Mouse (Mus musculus): ENCODE results near the gene Gm20388.

GRCm38 (mm10) chr8:123408586-123409544, 3498.2 kb downstream of the Gm20388 start:
- TF ChIP-seq ZC3H11A (IDR thresholded peaks at IDR 0.05; ENCODE audit: borderline replicate concordance, low read depth, low read length) (no peak), HCFC1 (IDR thresholded peaks at IDR 0.05; ENCODE audit: borderline replicate concordance, insufficient read depth, low read length) (no peak), MAFK (IDR thresholded peaks at IDR 0.05; ENCODE audit: insufficient read depth, low read depth, low read length) (no peak), ZNF384 (IDR thresholded peaks at IDR 0.05; ENCODE audit: low read depth, low read length) (no peak), CHD2 (IDR thresholded peaks at IDR 0.05; ENCODE audit: low read depth, low read length) (no peak)
